ENCODE assay signal across 8 mouse cellular contexts in the genomic region with DNA sequence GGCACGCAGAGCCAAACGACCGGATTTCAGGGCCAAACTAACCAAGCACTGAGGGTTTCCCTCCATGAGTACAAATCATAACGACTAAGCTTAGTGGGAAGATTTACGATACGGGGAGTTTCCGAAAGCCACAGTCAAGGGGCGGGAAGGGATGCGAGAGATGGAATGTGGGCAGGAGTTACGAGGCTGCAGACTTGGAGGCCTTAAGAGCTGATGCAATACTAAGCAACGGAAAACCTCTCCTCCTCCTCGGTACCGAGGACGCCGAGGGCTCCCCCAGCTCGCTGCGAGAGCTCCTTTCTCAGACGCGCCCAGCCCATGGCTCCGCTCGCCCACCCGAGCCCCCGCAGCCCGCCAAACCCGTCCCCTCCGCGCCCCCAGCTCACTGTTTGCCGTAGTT. TPM values are rescaled to one million over a fixed set of nuclear protein-coding genes. Genes with fewer than 3 reads are reported as not detected.
DNase-seq lines count a peak whose midpoint lies in the region; ATAC-seq and TF ChIP-seq lines count a peak whose summit lies in the region.

No protein-coding gene starts in this region.

- intact Hi-C loops in gastrocnemius, adult 2 months (cut with DNase I), result no loop called here
- intact Hi-C loops in left cerebral cortex, postnatal 4 days (cut with DNase I), result no loop called here

- H3K27me3 ChIP-seq in hindbrain, embryonic 16.5 days (replicated peaks; ENCODE audit: control insufficient read depth, insufficient read depth, low read length), result no peaks in the 10 kb centered on the region

- DNase-seq in gastrocnemius, adult 2 months, result no peak
- no peak for DNase-seq in gastrocnemius, postnatal 10 days
- peak; percentile 47 for DNase-seq in CD4-positive, CD25-positive, alpha-beta regulatory T cell, adult 2 months (ENCODE audit: low read depth, low spot score)
- peak; percentile 54 for DNase-seq in embryo, embryonic 10.5 days (ENCODE audit: low spot score)
- DNase-seq in T-cell, adult 2 months (ENCODE audit: low spot score), result no peak
- DNase-seq in left cerebral cortex, postnatal 4 days, result no peak

- no peak; the same call in 1 of the 2 replicates for ATAC-seq in hindbrain, embryonic 16.5 days
- ATAC-seq in megakaryocyte-erythroid progenitor cell, adult 5-6 weeks (replicated peaks; ENCODE audit: low FRiP score, low TSS enrichment, poor library complexity, severe bottlenecking), result peak; percentile 20; the same call in 1 of the 2 replicates

- WGBS in hindbrain, embryonic 16.5 days, result under 1% methylated on average over 25 of the region's 28 CpGs

- H3K9ac ChIP-seq in hindbrain, embryonic 16.5 days (ENCODE audit: low read depth, low read length), result peak overlapping the region; percentile 75

- TF ChIP-seq CTCF in gastrocnemius, adult 2 months (IDR thresholded peaks at IDR 0.05), result no peak

- peaks cover 27% of the 10 kb centered on the region for H3K36me3 ChIP-seq in hindbrain, embryonic 16.5 days (ENCODE audit: control insufficient read depth, insufficient read depth, low read length)

- H3K4me3 ChIP-seq in gastrocnemius, adult 2 months, result peak overlapping the region; percentile 84
- peak overlapping the region; percentile 69 for H3K4me3 ChIP-seq in hindbrain, embryonic 16.5 days (ENCODE audit: low read length)

- H3K9me3 ChIP-seq in hindbrain, embryonic 16.5 days (ENCODE audit: control insufficient read depth, low read length), result no peaks in the 10 kb centered on the region

- H3K4me2 ChIP-seq in hindbrain, embryonic 16.5 days (ENCODE audit: low read length), result peak overlapping the region; percentile 60

- peaks cover 8% of the 10 kb centered on the region for H3K4me1 ChIP-seq in hindbrain, embryonic 16.5 days (ENCODE audit: control insufficient read depth, insufficient read depth, low read depth, low read length)

- H3K27ac ChIP-seq in gastrocnemius, adult 2 months, result peak overlapping the region; percentile 86
- peak overlapping the region; percentile 62; the same call in 1 of the 2 replicates for H3K27ac ChIP-seq in hindbrain, embryonic 16.5 days (ENCODE audit: low read depth, low read length)

RNA-seq across cellular contexts. Expression of gene Eif3c, which starts 0.5 kb away (rescaled TPM):
- total RNA-seq in gastrocnemius, adult 2 months (2021), result 100 to 1,000 TPM; 153 to 163 TPM
- 100 to 1,000 TPM; 147 to 153 TPM for total RNA-seq in gastrocnemius, postnatal 10 days (2021)
- polyA plus RNA-seq in hindbrain, embryonic 16.5 days (2015; fragmentation: Nextera tagmentation; extraction: Ambion mirVana), result 172 and 174 TPM in 2 replicates
- total RNA-seq in megakaryocyte-erythroid progenitor cell, adult 5-6 weeks (2014; fragmentation: Nextera tagmentation), result 193 and 244 TPM in 2 replicates
- 286 and 298 TPM in 2 replicates for total RNA-seq in megakaryocyte-erythroid progenitor cell, adult 5-6 weeks (2017)
- total RNA-seq in left cerebral cortex, postnatal 4 days (2021), result 100 to 1,000 TPM; 212 to 226 TPM

RNA-seq across cellular contexts. Expression of gene Apobr, which starts 19.0 kb away (rescaled TPM):
- under 1 TPM; 0.38 to 0.78 TPM for total RNA-seq in gastrocnemius, adult 2 months (2021)
- total RNA-seq in gastrocnemius, postnatal 10 days (2021), result 1 to 10 TPM in 1 of 2 experiments, under 1 TPM in 1; 0.59 to 1.0 TPM
- 0.36 and 0.88 TPM in 2 replicates for polyA plus RNA-seq in hindbrain, embryonic 16.5 days (2015; fragmentation: Nextera tagmentation; extraction: Ambion mirVana)
- total RNA-seq in megakaryocyte-erythroid progenitor cell, adult 5-6 weeks (2014; fragmentation: Nextera tagmentation), result 0.79 and 2.4 TPM in 2 replicates
- total RNA-seq in megakaryocyte-erythroid progenitor cell, adult 5-6 weeks (2017), result 0.89 and 2.4 TPM in 2 replicates
- total RNA-seq in left cerebral cortex, postnatal 4 days (2021), result under 1 TPM; 0.30 to 0.58 TPM

RNA-seq across cellular contexts. Expression of gene Cln3, which starts 19.9 kb away (rescaled TPM):
- total RNA-seq in gastrocnemius, adult 2 months (2021), result 10 to 100 TPM in 1 of 2 experiments, 1 to 10 TPM in 1; 9.1 to 13.4 TPM
- total RNA-seq in gastrocnemius, postnatal 10 days (2021), result 10 to 100 TPM in 1 of 2 experiments, 1 to 10 TPM in 1; 6.3 to 14.3 TPM
- 37.1 and 38.9 TPM in 2 replicates for polyA plus RNA-seq in hindbrain, embryonic 16.5 days (2015; fragmentation: Nextera tagmentation; extraction: Ambion mirVana)
- 24.5 and 43.7 TPM in 2 replicates for total RNA-seq in megakaryocyte-erythroid progenitor cell, adult 5-6 weeks (2014; fragmentation: Nextera tagmentation)
- total RNA-seq in megakaryocyte-erythroid progenitor cell, adult 5-6 weeks (2017), result 3.8 and 9.8 TPM in 2 replicates
- total RNA-seq in left cerebral cortex, postnatal 4 days (2021), result 10 to 100 TPM; 26.5 to 32.0 TPM

RNA-seq across cellular contexts. Expression of gene Il27, which starts 29.0 kb away (rescaled TPM):
- not detected for total RNA-seq in gastrocnemius, adult 2 months (2021)
- total RNA-seq in gastrocnemius, postnatal 10 days (2021), result not detected
- polyA plus RNA-seq in hindbrain, embryonic 16.5 days (2015; fragmentation: Nextera tagmentation; extraction: Ambion mirVana), result not detected in 2 replicates
- total RNA-seq in megakaryocyte-erythroid progenitor cell, adult 5-6 weeks (2014; fragmentation: Nextera tagmentation), result not detected in 2 replicates
- total RNA-seq in megakaryocyte-erythroid progenitor cell, adult 5-6 weeks (2017), result not detected in 2 replicates
- not detected for total RNA-seq in left cerebral cortex, postnatal 4 days (2021)

Comparison
In these comparisons a context has a peak if more than half of its experiments do, and no peak if none do; other contexts are left out.
1. DNase-seq: peak in CD4-positive, CD25-positive, alpha-beta regulatory T cell, adult 2 months (single experiment) and embryo, embryonic 10.5 days (single experiment); none in gastrocnemius, adult 2 months (single experiment), gastrocnemius, postnatal 10 days (single experiment), T-cell, adult 2 months (single experiment) and left cerebral cortex, postnatal 4 days (single experiment).